Mouse (Mus musculus) cortical plate, adult 2 months (tissue): ENCODE results near the gene 6430531B16Rik.

Experiments
- CTCF ChIP-seq: fragments of 200-500 bp; IDR thresholded peaks from 2 replicates; pipeline ENCODE4 v1.5.1; 2011; ENCODE audit warnings: mild to moderate bottlenecking, control low read depth, low read length; ENCODE audit not compliant: insufficient read depth; ENCODE audit errors: extremely low read depth
- POLR2A ChIP-seq: fragments of 200-500 bp; IDR thresholded peaks from 2 replicates; pipeline ENCODE4 v1.6.1; 2011; ENCODE audit warnings: mild to moderate bottlenecking, low read length, control low read depth; ENCODE audit not compliant: insufficient read depth; ENCODE audit errors: extremely low read depth

- TF ChIP-seq CTCF (no peak), POLR2A (no peak)
Observed at GRCm38 (mm10) chr7:139943674-139944281, 34.8 kb downstream of the 6430531B16Rik start, which contains the start of gene Utf1.
